Mouse (Mus musculus) ovary, postnatal 14 days (tissue): Measurements from ENCODE around the gene Drc3.
"Not testable (repeated sequence)": the region's sequence is repeated elsewhere in the genome, so short reads cannot be mapped to it uniquely, and the experiment has no call there.

Experiments used
- DNase-seq: peaks from one replicate; pipeline ENCODE4 v3.0.0; 2022; ENCODE audit warnings: low spot score

Drc3 gene

GRCm38 (mm10) chr11:60396546-60396945, 43.4 kb downstream of the Drc3 start:
- DNase-seq: no peak

GRCm38 (mm10) chr11:60397172-60397571, 44.0 kb downstream of the Drc3 start:
- no peak for DNase-seq

GRCm38 (mm10) chr11:60406606-60407005, 53.5 kb downstream of the Drc3 start:
- DNase-seq: no peak

GRCm38 (mm10) chr11:60412173-60412572, 59.0 kb downstream of the Drc3 start:
- DNase-seq: peak; percentile 62

GRCm38 (mm10) chr11:60412921-60413320, 59.8 kb downstream of the Drc3 start:
- DNase-seq: no peak

- no peak for DNase-seq
Measured at GRCm38 (mm10) chr11:60416590-60416962, 63.4 kb downstream of the Drc3 start.

- peak; percentile 97 for DNase-seq
Measured at GRCm38 (mm10) chr11:60416963-60417716, 64.0 kb downstream of the Drc3 start, which contains the start of gene Gid4. TSS of gene Gid4 (plus strand) at chr11:60417145.

- no peak for DNase-seq
Measured at GRCm38 (mm10) chr11:60417717-60418472, 64.8 kb downstream of the Drc3 start, which contains the start of gene Atpaf2. TSS of gene Atpaf2 (minus strand) at chr11:60418457.

- DNase-seq: no peak
Measured at GRCm38 (mm10) chr11:60418473-60418803, 65.3 kb downstream of the Drc3 start.

- DNase-seq: no peak
Measured at GRCm38 (mm10) chr11:60422046-60422668, 69.0 kb downstream of the Drc3 start.

GRCm38 (mm10) chr11:60423006-60423405, 69.9 kb downstream of the Drc3 start:
- DNase-seq: no peak

- DNase-seq: no peak
Measured at GRCm38 (mm10) chr11:60426417-60426816, 73.3 kb downstream of the Drc3 start.

- DNase-seq: no peak
Measured at GRCm38 (mm10) chr11:60427628-60428027, 74.5 kb downstream of the Drc3 start.

GRCm38 (mm10) chr11:60433501-60433900, 80.4 kb downstream of the Drc3 start:
- no peak for DNase-seq

GRCm38 (mm10) chr11:60435133-60435532, 82.0 kb downstream of the Drc3 start:
- DNase-seq: no peak

GRCm38 (mm10) chr11:60436618-60437017, 83.5 kb downstream of the Drc3 start:
- no peak for DNase-seq

- DNase-seq: not testable (repeated sequence)
Measured at GRCm38 (mm10) chr11:60439621-60440020, 86.5 kb downstream of the Drc3 start.

GRCm38 (mm10) chr11:60440176-60440575, 87.0 kb downstream of the Drc3 start:
- no peak for DNase-seq

GRCm38 (mm10) chr11:60442896-60443295, 89.8 kb downstream of the Drc3 start:
- no peak for DNase-seq
